Mouse (Mus musculus) liver, postnatal 0 days (tissue): ENCODE results near the gene Bcl2l1.

Source experiments
- CTCF ChIP-seq: sonication (generic); IDR thresholded peaks from 2 replicates; pipeline ENCODE4 v1.5.1; 2016; ENCODE audit warnings: antibody characterized with exemption, low read depth
- EP300 ChIP-seq: IDR thresholded peaks from 2 replicates; pipeline ENCODE4 v1.6.1; 2016; ENCODE audit warnings: antibody characterized with exemption, low read depth, mild to moderate bottlenecking

GRCm38 (mm10) chr2:152756474-152757393, 74.8 kb downstream of the Bcl2l1 start:
- TF ChIP-seq CTCF: no peak
- TF ChIP-seq EP300: no peak
